Mouse (Mus musculus): ENCODE results near the gene 1700042G07Rik. TPM values are rescaled to one million over a fixed set of nuclear protein-coding genes. Genes with fewer than 3 reads are reported as not detected.

The 1700042G07Rik gene
- polyA plus RNA-seq (2015; fragmentation: Nextera tagmentation; extraction: Ambion mirVana) = not detected in 2 replicates

GRCm38 (mm10) chr4:116173072-116173471 is at the start of gene 1700042G07Rik, which contains the start of gene Gm49337:
Gene 1700042G07Rik, plus strand, starts transcription at chr4:116173372.
Gene Gm49337, plus strand, starts transcription at chr4:116173384.

GRCm38 (mm10) chr4:116123602-116124519 is 49.3 kb upstream of the 1700042G07Rik start, which contains the start of the genes Rad54l and Pomgnt1:
Gene Rad54l, minus strand, starts transcription at chr4:116123690.
Gene Pomgnt1, plus strand, starts transcription at chr4:116123840.

DNA sequence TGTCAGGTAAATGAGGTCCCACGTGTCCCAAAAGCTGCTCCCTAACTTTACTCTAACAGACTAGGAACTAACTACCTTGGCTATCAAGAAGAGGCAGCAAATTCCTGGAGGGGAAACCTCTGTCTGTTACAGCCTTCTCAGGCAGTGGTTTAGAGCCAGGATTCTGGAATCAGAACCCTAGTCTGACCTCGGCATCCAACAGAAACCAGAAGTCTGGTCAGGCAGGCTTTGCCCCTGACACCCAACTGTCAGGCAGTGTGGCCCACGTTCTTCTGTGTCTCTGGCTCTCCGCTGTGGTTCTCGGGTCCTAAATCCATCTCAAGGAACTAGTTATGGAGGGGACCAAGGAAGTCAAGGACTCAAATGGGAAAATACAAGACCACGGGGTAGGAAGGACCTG is 21.9 kb upstream of the 1700042G07Rik start, which contains the start of gene Lurap1:
Lurap1 (minus strand) TSS at position 101 of the 400 bp plus-strand sequence.

DNA sequence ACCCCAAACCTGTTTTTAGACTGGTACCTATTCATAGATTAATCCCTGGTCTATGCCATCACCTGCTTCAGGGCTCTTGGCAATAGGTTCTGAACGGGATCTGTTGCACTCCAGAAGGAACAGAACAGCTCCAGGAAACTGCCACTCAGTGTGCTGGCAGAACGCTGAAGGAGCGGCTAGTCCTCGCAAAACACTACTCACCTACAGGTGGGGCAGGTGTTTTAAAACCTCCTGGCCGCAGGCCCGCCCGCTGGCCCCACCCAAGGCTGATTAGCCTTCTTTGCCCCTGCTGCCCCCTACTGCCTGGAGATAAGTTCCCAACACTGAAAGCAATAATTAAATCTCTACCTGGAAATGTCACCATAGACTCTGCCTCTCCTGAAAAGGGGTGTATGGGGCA is 5.8 kb upstream of the 1700042G07Rik start, which contains the start of gene Tspan1:
Tspan1 (minus strand) TSS at position 198 of the 400 bp plus-strand sequence.

GRCm38 (mm10) chr4:116221140-116221851 is 48.1 kb downstream of the 1700042G07Rik start, which contains the start of gene Pik3r3:
Gene Pik3r3, plus strand, starts transcription at chr4:116221618.

Other genes with a start within 250 kb of the 1700042G07Rik start
- 0.65 and 0.90 TPM in 2 replicates for gene Dmbx1, start 233.4 kb upstream of the 1700042G07Rik start, polyA plus RNA-seq (2015; fragmentation: Nextera tagmentation; extraction: Ambion mirVana)
- gene Faah, start 155.4 kb upstream of the 1700042G07Rik start, polyA plus RNA-seq (2015; fragmentation: Nextera tagmentation; extraction: Ambion mirVana) = 20.8 and 23.0 TPM in 2 replicates
- gene Nsun4, start 119.5 kb upstream of the 1700042G07Rik start, polyA plus RNA-seq (2015; fragmentation: Nextera tagmentation; extraction: Ambion mirVana) = 10.6 TPM in 2 replicates
- 626 and 669 TPM in 2 replicates for gene Uqcrh, start 98.3 kb upstream of the 1700042G07Rik start, polyA plus RNA-seq (2015; fragmentation: Nextera tagmentation; extraction: Ambion mirVana)
- gene Lrrc41, start 98.1 kb upstream of the 1700042G07Rik start, polyA plus RNA-seq (2015; fragmentation: Nextera tagmentation; extraction: Ambion mirVana) = 59.8 and 62.6 TPM in 2 replicates
- gene Rad54l, start 49.7 kb upstream of the 1700042G07Rik start, polyA plus RNA-seq (2015; fragmentation: Nextera tagmentation; extraction: Ambion mirVana) = 3.0 and 3.4 TPM in 2 replicates
- gene Pomgnt1, start 49.5 kb upstream of the 1700042G07Rik start, polyA plus RNA-seq (2015; fragmentation: Nextera tagmentation; extraction: Ambion mirVana) = 63.2 and 71.4 TPM in 2 replicates
- gene Lurap1, start 22.0 kb upstream of the 1700042G07Rik start, polyA plus RNA-seq (2015; fragmentation: Nextera tagmentation; extraction: Ambion mirVana) = 5.2 and 6.1 TPM in 2 replicates
- gene Tspan1, start 5.8 kb upstream of the 1700042G07Rik start, polyA plus RNA-seq (2015; fragmentation: Nextera tagmentation; extraction: Ambion mirVana) = 0.43 TPM in 1 of 2 replicates, not detected in the other
- not detected in 2 replicates for gene Gm49337, start within 50 bp of the 1700042G07Rik start, polyA plus RNA-seq (2015; fragmentation: Nextera tagmentation; extraction: Ambion mirVana)
- gene Pik3r3, start 48.2 kb downstream of the 1700042G07Rik start, polyA plus RNA-seq (2015; fragmentation: Nextera tagmentation; extraction: Ambion mirVana) = 27.4 and 29.7 TPM in 2 replicates

Measured in neural tube, postnatal 0 days (tissue).